Mouse (Mus musculus) v-Abl transformed pro-B cells (cell line): ENCODE measurements around the gene Abl1.

Source experiments
- in situ Hi-C, 2 experiments: fragments of 400-800 bp; cut with MboI; formaldehyde crosslinking; loops; one replicate each; pipeline ENCODE4 v1.15.1; 2025; ENCODE audit not compliant: unreplicated experiment in 2 of 2

Abl1 gene

DNA sequence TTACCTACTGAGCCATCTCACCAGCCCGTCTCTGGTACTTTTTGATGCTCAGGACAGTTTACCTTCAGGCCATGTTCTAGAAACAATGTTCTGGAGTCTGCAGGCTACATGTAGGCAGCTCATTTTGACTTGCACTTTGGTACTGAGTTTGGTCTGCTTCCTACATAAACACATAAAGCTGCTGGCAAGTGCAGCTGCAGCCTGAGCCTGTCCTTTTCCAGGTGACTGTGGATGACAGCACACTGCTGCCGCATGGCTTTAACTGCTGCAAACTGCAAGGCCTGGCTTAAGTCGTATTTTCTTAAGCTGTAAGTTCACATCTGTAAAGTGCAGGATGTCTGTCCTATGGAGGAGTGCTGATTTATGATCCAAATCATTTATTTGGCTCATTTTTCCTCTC, 44.3 kb downstream of the Abl1 start:
- in situ Hi-C loops = no loop called here

DNA sequence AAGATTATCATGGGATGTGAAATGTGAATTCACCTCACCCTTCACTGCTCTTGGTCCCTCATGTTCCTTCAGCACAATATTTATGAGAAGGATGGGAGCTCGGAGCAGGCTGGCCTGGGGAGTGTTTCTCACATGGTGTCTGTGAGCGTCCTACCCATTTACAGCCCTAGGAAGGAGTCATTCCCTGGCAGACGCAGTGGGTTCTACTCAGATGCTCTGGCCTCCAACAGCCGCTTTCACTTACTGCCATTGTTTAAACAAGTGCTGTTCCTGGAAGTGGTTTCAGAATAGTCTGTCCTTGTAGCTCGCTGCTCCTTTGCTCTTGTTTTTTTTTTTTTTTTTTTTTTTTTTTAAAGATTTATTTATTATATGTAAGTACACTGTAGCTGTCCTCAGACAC, 45.4 kb downstream of the Abl1 start:
- in situ Hi-C loops = no loop called here

DNA sequence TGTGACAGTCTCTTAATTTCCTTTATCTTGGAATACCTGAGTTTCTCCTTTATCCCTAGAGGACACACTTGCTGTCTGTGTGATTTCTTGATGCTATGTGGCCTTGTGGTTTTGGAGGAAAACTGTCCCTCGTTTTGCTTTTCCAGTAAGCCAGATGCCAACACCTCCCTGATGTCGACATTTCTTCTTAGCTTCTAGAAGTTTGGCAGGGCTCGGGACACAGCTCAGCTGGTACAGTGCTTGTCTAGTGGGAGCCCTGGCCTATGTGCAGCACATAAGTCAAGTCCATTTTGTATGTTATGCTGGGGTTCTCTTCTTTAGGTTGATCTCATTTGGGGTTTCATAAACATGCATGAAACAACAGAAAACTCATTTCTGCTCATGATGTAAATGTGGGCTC, 50.9 kb downstream of the Abl1 start:
- in situ Hi-C loops = no loop called here

DNA sequence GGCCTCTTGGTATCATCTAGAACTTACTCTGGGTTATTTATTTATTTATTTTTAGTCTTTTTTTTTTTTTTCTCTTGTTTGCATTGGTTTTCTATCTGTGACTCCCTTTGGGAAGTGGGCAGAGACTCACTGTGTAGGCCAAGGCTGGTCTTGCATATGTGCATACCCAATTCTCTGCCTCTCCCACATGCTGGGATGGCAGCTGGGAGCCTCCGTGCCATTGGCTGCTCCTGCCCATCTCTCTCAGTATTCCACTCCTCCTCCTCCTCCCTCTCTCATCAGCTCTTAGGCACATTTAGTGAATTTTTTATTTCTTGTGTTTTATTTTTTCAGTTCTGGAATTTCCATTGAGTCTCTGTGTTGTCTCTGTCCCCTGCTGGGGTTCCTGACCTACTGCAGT, 53.6 kb downstream of the Abl1 start:
- in situ Hi-C loops = no loop called here

DNA sequence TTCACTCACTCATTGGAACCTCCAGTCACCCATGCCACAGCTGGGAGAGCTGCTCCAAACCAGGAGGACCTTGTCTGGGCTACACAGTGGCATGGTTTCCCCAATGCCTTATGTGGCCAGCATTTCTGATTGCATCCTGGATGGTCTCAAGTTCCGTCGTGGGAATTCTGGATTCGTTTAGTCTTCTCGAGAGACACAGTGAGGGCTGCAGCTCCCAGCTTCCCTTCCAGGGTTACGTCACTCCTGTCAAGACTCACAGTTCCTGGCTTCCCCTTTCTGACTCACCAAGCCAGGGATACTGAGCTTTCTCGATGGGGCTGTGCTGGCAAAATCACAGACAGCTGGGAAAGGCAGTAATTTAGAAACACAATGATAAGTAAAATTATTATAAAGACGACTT, 54.0 kb downstream of the Abl1 start:
- in situ Hi-C loops = no loop called here

DNA sequence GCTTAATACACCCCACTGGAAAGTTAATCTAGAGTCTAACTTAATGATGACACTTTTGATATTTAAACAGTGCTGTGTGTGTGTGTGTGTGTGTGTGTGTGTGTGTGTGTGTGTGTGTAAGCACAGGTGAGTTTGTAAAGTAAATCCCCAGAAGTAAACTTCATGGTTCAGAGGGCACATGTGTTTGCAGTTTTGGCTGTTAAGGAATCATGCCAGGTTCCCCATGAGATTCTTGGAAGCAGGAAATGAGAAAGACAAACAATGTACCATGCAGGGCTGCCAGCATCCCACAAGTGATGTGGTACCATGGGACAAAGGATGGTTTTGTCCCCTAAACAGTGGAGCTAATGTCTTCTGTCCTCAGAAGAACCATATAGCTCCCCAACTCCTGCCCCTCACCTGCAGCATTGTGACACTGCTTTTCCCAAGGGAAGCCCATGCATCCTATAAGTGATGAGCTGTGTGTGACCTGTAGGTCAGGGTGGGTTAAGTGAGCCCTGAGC, 57.6 kb downstream of the Abl1 start:
- in situ Hi-C loops = no loop called here

DNA sequence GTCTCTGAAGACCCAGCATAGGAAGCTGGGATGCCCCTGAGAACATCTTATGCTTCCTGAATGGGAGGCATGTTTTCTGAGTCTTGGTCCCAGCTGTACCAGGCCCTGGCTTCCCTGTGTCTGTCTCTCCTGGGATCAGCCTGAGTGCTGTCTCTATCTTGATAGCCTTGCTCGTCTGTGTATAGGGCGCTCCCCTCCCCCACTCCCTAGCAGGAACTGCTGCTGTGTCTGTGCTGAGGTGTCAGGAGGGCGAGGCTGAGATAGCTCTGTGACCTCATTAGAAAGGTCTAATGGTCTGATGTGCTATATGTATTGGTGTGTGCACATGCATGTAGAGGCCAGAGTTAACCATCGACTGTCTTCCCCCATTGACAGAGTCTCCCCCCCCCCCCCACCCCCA, 58.7 kb downstream of the Abl1 start:
- in situ Hi-C loops = no loop called here

DNA sequence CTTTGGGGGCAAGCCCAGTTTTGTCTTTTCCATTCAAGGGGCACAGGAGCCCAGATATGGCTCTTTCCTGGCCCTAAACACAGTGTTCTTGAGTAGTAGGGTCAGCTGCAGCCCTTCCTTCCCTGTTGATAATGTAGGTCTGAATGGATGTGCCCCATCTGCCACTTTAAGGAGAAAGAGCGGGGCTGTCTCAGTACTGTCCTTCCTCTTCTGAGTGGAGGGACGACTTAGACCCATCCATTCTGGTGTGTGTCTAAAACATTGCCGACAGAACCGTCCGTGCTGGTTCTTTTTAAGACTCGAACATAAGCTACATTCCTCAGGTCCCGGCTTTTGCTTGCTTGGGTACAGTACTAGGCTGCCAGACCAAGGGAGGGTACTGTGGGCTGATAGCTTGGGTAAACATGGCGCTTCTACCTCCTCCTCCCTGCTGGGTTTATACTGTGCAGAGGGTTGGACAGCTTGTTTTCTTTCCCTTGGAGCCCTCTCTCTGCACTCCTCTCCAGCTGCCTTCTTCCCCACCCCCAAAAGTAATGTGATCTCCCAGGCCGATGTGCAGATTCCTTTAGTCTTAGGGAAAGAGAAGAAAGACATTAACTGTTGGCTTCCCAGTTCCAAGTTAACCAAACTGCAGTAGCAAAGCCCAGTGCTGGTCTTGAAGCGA, 61.0 kb downstream of the Abl1 start:
- in situ Hi-C loops = no loop called here

DNA sequence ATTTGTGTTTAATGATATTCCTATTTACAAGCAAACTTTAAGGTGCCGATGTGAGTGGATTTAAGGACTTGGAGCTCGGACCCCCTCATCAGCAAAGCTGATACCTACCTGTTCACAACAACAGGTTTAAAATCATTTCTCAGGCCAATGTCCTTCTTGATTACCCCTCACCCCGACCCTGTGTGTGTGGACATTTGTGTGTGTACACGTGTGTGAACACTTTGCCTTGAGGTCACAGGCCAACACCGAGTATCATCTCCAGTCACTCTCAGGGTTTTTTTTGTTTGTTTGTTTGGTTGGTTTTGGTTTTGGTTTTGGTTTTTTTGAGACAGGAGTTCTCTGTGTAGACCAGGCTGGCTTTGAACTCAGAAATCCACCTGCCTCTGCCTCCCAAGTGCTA, 62.0 kb downstream of the Abl1 start:
- in situ Hi-C loops = no loop called here

DNA sequence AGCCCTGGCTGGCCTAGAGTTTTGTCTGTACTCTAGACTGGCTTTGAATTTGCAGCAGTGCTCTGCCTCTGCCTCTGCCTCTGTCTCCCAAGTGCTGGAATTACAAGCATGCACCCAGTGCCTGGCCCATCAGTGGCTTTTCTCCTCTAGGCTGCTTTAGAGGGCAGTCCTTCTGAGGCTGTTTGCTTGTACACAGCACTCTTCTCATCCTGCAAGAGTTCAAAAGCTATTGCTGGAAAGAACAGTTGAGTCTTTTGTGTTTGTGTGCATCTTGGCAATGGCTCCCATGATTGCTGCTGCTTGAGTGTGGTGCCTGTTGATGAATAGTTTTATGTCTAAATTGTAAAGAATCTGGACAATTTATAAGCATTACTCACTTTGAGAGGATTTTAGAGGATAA, 69.3 kb downstream of the Abl1 start:
- in situ Hi-C loops = no loop called here

DNA sequence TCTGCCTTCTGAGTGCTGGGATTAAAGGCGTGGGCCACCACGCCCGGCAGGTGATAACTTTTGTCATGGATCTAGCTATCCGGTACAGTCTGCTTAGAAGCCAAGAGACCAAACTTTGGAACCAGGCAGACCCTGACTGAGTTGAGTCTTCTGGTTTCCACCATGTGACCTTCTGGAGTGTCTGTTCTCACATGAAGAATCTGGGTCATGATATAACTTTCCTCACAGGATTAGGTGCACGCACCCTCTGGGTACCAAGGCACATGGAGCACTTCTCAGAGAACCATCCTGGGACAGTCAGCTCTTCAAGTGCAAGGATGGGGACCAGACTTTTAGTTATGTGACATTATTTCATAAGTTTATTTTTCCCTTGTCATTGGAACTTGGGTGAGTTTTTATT, 70.8 kb downstream of the Abl1 start:
- in situ Hi-C loops = no loop called here

DNA sequence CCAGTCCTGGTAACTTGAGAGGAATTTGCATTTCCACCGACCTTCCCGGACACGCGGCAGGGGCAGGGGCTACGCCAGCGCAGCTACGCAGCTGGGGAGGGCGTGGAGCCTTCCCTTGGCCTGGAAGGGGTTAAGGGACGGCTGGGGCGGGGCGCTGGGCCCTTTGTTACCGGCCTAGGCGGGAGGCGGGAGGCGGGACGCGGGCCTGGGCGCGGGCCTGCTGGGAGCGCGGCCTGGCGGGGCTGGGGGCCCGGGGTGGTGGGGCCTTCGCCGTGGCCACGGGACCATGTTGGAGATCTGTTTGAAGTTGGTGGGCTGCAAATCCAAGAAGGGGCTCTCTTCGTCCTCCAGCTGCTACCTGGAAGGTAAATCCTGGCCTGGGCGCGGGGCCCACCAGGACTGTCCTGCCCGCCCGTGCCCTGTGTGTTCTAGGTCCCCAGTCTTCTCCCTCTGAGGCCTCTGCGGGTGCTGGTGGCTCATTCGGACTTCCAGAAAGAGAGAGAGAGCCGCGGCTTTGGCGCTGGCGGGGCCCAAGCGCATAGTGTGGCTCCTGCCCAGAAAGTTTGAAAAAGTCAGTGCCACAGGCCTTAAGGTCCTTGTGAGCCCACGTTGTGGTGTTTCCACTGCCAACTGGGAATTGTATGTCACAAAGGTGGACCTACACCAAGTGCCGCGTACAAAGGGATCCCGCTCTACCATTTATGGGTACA, 71.7 kb downstream of the Abl1 start:
- in situ Hi-C loops = no loop called here

DNA sequence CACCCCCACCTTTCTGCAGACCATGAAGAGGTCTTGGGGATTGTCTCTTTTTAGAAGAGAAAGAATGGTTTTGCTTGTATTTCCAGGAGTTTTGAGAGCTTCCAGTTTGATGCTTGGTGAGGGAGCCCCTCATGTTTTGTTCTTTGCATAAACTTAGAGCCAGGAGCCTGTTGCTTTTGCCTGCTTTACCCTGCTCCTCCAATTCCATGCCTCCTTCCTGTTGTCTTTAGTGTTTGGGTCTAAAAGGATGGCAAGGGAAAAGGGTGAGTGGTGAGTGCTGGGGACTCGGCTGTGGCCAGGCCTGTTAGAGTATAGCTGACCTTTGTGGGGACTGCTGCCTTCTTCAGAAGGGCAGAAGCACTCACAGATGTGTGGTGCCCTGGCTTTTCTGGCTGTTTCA, 72.3 kb downstream of the Abl1 start:
- in situ Hi-C loops = no loop called here

DNA sequence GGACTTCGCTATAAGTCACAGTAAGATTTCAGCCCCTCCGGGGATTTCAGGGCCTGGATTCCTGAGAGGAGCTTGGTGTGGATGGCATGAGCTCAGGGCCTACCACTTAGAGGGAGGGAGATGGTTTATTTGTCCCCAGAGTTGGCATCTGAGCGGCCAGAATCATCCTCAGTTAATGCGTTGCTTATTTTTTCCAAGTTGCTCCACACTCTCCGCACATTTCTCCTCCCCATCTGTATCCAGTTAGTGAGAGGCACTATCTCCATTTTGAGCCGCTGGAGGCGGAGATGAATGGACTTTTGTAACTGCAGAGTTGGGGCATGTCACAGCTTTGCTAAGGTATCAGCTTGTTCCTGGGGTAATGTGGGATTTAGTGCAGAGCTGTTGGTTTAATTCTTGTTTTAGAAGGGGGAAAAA, 72.9 kb downstream of the Abl1 start:
- in situ Hi-C loops = no loop called here

DNA sequence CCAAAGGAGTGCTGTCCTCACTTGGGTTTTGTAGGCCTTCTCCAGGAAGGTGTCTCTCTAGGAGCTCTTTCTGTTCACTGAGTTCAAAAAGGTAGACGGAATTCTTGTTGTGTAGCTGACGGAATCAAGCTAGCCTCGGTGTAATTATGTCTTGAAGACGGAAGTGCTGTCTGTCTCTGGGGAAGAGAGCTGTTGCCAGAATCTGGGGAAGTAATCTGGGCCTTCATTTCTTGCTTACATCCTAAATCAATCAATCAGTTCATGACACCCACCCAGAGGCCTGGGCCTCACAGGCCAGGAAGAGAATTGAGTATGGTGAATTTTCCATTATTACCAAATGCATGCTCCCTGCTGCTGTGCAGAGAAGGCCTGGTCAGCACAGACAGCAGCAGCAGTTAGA, 73.4 kb downstream of the Abl1 start:
- in situ Hi-C loops = no loop called here

DNA sequence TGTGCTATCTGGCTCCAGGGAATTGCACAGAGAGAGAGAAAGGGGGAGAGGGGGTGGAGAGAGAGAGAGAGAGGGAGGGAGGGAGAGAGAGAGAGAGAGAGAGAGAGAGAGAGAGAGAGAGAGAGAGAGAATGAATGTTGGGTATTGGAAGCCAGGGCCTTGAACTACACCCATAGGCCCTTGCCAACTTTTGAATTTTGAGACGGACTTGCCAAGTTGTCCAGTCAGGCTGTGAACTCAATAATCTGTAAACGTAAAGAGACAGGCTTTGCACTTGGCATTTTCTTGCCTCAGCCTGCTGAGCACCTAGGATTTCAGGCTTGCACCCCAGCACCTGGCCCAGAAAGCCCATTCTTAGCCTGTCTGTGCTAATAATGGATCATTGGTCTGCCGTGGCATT, 74.0 kb downstream of the Abl1 start:
- in situ Hi-C loops = no loop called here

DNA sequence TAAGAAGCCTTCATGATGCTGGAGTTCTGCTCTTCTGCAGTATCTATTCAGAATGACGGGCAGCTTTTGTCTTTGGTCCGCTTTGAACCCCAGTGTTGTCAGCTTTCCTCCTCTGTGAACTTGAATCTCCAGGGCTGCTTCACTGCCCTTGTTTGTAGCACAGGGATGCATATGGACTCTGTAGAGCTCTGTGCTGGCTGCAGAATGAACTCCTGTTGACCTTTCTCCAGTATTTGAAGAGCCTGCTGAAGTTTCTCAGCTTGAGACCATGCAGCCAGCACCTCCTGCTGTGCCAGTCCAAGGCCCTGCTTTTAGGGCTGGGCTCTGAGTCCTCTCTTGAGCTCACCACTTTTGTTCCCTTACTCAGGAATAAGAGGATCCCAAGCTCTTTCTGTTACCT, 74.7 kb downstream of the Abl1 start:
- in situ Hi-C loops = no loop called here

DNA sequence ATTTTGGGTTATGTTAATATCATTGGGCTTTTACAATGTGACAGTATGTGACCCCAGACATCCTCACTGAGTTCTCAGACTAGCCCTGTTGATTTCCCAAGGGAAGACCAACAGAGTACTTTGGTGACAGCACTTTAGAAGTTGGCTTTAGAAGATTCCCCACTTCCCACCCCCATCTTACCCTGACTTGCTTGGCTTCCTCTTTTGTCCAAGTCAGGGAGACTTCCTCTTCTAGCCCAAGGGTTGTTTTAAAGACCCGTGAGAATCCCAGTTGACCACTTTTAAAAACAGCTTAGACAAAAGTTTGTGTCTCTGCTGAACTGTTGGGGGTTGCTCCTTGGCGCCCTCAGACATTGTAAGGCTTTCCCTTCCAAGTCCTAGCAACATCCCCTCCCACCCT, 75.1 kb downstream of the Abl1 start:
- in situ Hi-C loops = no loop called here

DNA sequence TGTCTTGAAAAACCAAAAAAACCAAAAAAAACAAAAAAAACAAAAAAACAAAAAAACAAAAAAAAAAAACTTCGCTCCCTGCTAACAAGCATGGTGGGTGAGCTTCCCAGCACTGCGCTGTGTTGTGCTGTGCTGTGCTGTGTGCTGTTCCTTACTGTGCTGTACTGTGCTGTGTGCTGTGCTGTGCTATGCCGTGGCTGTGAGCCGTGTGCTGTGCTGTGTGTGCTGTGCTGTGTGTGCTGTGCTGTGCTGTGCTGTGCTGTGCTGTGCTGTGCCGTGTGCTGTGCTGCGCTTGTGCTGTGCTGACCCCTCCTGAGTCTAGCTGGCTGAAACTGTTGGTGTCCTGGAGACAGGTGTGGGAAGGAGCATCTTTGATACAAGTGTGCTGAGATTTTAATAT, 78.9 kb downstream of the Abl1 start:
- in situ Hi-C loops = no loop called here

DNA sequence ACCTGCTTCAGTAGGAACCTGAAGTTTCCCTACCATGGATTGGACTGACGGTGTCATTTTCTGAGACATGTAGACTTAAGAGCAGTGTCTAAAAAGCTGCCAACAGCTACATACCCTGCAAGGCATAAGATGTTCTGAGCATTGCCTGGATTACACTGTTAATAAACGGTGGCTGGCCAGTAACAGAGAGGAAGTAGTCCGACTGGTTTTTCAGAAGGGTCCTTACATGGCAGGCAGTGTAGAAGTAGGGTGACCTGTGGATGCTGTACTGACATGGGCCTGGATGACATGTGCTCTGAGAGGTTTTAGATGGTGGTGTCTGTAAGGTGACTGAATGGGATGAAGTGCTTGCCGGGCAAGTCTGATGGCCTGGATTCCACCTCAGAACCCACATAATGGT, 79.6 kb downstream of the Abl1 start:
- in situ Hi-C loops = no loop called here

DNA sequence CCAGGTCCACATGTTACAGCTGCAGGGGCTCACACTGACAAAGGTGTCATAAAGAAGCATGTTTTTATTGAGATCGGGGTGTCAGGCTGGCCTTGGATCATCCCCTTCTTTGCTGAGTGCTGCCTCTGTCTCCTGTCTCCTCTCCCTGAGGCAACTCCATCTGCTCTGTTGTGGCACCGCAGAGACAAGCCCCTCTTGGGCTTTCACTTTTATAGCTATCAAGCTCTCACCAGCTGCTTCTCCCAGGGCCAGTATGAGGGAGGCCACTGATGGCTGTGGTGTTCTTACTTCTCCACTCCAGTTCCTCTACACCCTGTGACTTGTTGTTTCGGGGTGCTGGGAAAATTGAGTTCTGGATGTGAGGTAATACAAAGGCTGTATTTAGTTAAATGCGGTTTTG, 80.9 kb downstream of the Abl1 start:
- in situ Hi-C loops = no loop called here

DNA sequence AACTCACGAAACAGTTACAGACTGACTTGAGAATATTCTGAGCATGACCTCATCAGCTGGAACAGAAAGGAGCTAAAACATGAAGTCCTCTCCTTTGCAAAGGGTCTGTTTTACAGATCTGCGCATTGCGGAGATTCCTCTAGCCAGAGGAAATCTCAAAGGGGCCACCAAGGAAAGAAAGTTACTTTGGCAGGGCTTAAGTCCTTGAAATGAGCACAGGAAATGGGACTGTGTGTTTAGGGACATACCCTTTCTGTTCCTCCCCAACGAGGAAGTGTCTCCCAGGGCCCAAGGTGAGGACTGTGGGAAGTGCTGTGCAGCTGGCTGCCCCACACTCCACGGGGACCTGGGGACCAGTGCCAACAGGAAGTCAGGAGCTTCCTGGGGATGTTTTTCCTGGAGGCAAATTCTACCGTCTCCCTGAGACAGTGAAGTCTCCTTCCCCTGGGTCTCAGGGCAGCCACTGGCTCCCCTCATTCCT, 81.5 kb downstream of the Abl1 start:
- in situ Hi-C loops = loop anchor here in 1 of 2 experiments (10.0 kb wide), 1 partner anchor 45 kb away; no protein-coding TSS in a partner anchor
